25 mouse cellular contexts compared by ENCODE assay signal in genomic region chr5:144026620-144027263, GRCm38 (mm10). TPM values are rescaled to one million over a fixed set of nuclear protein-coding genes. Genes with fewer than 3 reads are reported as not detected.
DNase-seq lines count a peak whose midpoint lies in the region; ATAC-seq and TF ChIP-seq lines count a peak whose summit lies in the region.
"Had no signal": no experiment of that assay in that cellular context is flagged by ENCODE, and none has a peak within 500 bp of the region (broad histone marks: within the 10 kb centered on the region; RNA-seq: fewer than 3 reads in every experiment).

Gene Ocm, minus strand, starts transcription at chr5:144026670.

- H3K9me3 ChIP-seq in kidney, postnatal 0 days (replicated peaks; ENCODE audit: low read length), result no peaks in the 10 kb centered on the region
- no peaks in the 10 kb centered on the region for H3K9me3 ChIP-seq in intestine, postnatal 0 days (ENCODE audit: control insufficient read depth)
- H3K9me3 ChIP-seq: embryonic facial prominence, embryonic 12.5 days; forebrain, embryonic 12.5 days; heart, embryonic 15.5 days; hindbrain, embryonic 15.5 days had no signal

- 58% methylated on average over 11 of the region's 11 CpGs for whole genome bisulfite sequencing in kidney, postnatal 0 days
- WGBS in large intestine, adult 2 months, result 59% methylated on average over 11 of the region's 11 CpGs
- 66% methylated on average over 11 of the region's 11 CpGs for WGBS in intestine, postnatal 0 days

- no peak for TF ChIP-seq CTCF in kidney, postnatal 0 days (IDR thresholded peaks at IDR 0.05; ENCODE audit: low read depth)
- no peak for TF ChIP-seq CTCF in intestine, postnatal 0 days (IDR thresholded peaks at IDR 0.05; ENCODE audit: low read depth)

- H3K27me3 ChIP-seq in kidney, postnatal 0 days (ENCODE audit: insufficient read depth, low read length), result no peaks in the 10 kb centered on the region
- H3K27me3 ChIP-seq in intestine, postnatal 0 days (replicated peaks; ENCODE audit: control insufficient read depth, insufficient read depth, low read length), result no peaks in the 10 kb centered on the region
- H3K27me3 ChIP-seq: embryonic facial prominence, embryonic 12.5 days; heart, embryonic 15.5 days; hindbrain, embryonic 15.5 days had no signal

- DNase-seq in kidney, postnatal 0 days (ENCODE audit: low spot score), result peak; percentile 32
- DNase-seq in kidney, postnatal 36 days, result no peak
- peak; percentile 10 for DNase-seq in R1 (ENCODE audit: low read depth, low spot score)
- DNase-seq in large intestine, adult 2 months (ENCODE audit: low read depth, low spot score), result no peak
- no peak for DNase-seq in retina, embryonic 14.5 days (ENCODE audit: low spot score)
- DNase-seq: adrenal gland, postnatal 10 days; cerebellum, adult 11 months; cerebellum, adult 8-10 months; cerebellum, postnatal 14 days; gastrocnemius, postnatal 10 days; heart, adult 2 months; heart, postnatal 14 days had no signal

- ATAC-seq in kidney, postnatal 0 days (replicated peaks; ENCODE audit: low FRiP score, low read depth), result no peak
- ATAC-seq in erythroid progenitor cell, adult 5-6 weeks (replicated peaks; ENCODE audit: low FRiP score, poor library complexity, severe bottlenecking), result no peak
- ATAC-seq in intestine, postnatal 0 days, result no peak
- ATAC-seq: forebrain, embryonic 16.5 days; inflammation-experienced regulatory T-cells, adult 6 months had no signal

- H3K4me3 ChIP-seq in kidney, postnatal 0 days (replicated peaks; ENCODE audit: low read depth, low read length), result no peak within 1 kb of the TSS
- no peak within 1 kb of the TSS for H3K4me3 ChIP-seq in intestine, postnatal 0 days (ENCODE audit: low read depth, low read length)
- H3K4me3 ChIP-seq: embryonic facial prominence, embryonic 12.5 days; forebrain, embryonic 12.5 days; heart, adult 2 months; heart, embryonic 15.5 days; hindbrain, embryonic 15.5 days had no signal

- H3K36me3 ChIP-seq in kidney, postnatal 0 days (ENCODE audit: insufficient read depth, low read length), result no peaks in the 10 kb centered on the region
- H3K36me3 ChIP-seq in intestine, postnatal 0 days (ENCODE audit: control insufficient read depth, insufficient read depth), result no peaks in the 10 kb centered on the region
- H3K36me3 ChIP-seq: embryonic facial prominence, embryonic 12.5 days; forebrain, embryonic 12.5 days; heart, embryonic 15.5 days; hindbrain, embryonic 15.5 days had no signal

- H3K4me1 ChIP-seq in kidney, postnatal 0 days (replicated peaks; ENCODE audit: insufficient read depth, low read length), result no peaks in the 10 kb centered on the region
- no peaks in the 10 kb centered on the region for H3K4me1 ChIP-seq in intestine, postnatal 0 days (replicated peaks; ENCODE audit: control insufficient read depth, insufficient read depth, low read length)
- H3K4me1 ChIP-seq: embryonic facial prominence, embryonic 12.5 days; forebrain, embryonic 12.5 days; heart, embryonic 15.5 days; hindbrain, embryonic 15.5 days had no signal

- no peak within 1 kb of the TSS for H3K27ac ChIP-seq in kidney, postnatal 0 days
- H3K27ac ChIP-seq in intestine, postnatal 0 days (ENCODE audit: low read depth, low read length), result no peak within 1 kb of the TSS
- H3K27ac ChIP-seq: embryonic facial prominence, embryonic 12.5 days; forebrain, embryonic 12.5 days; heart, adult 2 months; heart, embryonic 15.5 days; hindbrain, embryonic 15.5 days had no signal

- H3K4me2 ChIP-seq in kidney, postnatal 0 days (ENCODE audit: low read length), result no peak within 1 kb of the TSS
- no peak within 1 kb of the TSS for H3K4me2 ChIP-seq in intestine, postnatal 0 days (replicated peaks; ENCODE audit: low read depth)
- H3K4me2 ChIP-seq: embryonic facial prominence, embryonic 12.5 days; forebrain, embryonic 12.5 days; heart, embryonic 11.5 days; heart, embryonic 15.5 days; hindbrain, embryonic 15.5 days had no signal

- no peak within 1 kb of the TSS for H3K9ac ChIP-seq in kidney, postnatal 0 days (ENCODE audit: low read depth, low read length)
- no peak within 1 kb of the TSS for H3K9ac ChIP-seq in intestine, postnatal 0 days (ENCODE audit: low read depth, low read length)
- H3K9ac ChIP-seq: embryonic facial prominence, embryonic 12.5 days; forebrain, embryonic 12.5 days; heart, embryonic 15.5 days; hindbrain, embryonic 15.5 days had no signal

RNA-seq across cellular contexts. Expression of gene Ocm, which starts in this region (rescaled TPM):
- polyA plus RNA-seq in kidney, postnatal 0 days (2015; fragmentation: Nextera tagmentation; extraction: Ambion mirVana), result 4.5 and 5.9 TPM in 2 replicates
- polyA plus RNA-seq in large intestine, adult 2 months (2012; rRNA removed), result 23.7 and 30.5 TPM in 2 replicates
- total RNA-seq in erythroid progenitor cell, adult 5-6 weeks (2015; ENCODE audit: low replicate concordance), result not detected in 2 replicates
- not detected in 2 replicates for total RNA-seq in erythroid progenitor cell, adult 5-6 weeks (2017; ENCODE audit: low replicate concordance)
- polyA plus RNA-seq in intestine, postnatal 0 days (2015; fragmentation: Nextera tagmentation; extraction: Ambion mirVana), result not detected in 2 replicates
- total RNA-seq: adrenal gland, postnatal 10 days; adrenal gland, postnatal 4 days; gastrocnemius, postnatal 10 days; gastrocnemius, postnatal 4 days; heart, adult 2 months; heart, postnatal 14 days had no signal
- polyA plus RNA-seq: brain, embryonic 14.5 days; C2C12; embryonic facial prominence, embryonic 12.5 days; forebrain, embryonic 12.5 days; forebrain, embryonic 16.5 days; heart, adult 2 months; heart, embryonic 11.5 days; heart, embryonic 15.5 days; hindbrain, embryonic 15.5 days; inflammation-experienced regulatory T-cells, adult 6 months had no signal

Comparison
In these comparisons a context has a peak if more than half of its experiments do, and no peak if none do; other contexts are left out.
1. DNase-seq: peak in kidney, postnatal 0 days (single experiment) and R1 (single experiment); none in kidney, postnatal 36 days (0 of 2), large intestine, adult 2 months (single experiment) and retina, embryonic 14.5 days (single experiment).